Mouse (Mus musculus) C2C12 (cell line): ENCODE results near the gene Slc15a3. TPM values are rescaled to one million over a fixed set of nuclear protein-coding genes. Genes with fewer than 3 reads are reported as not detected.

ENCODE experiments used
- H3K27me3 ChIP-seq: one replicate; pipeline ENCODE4 v1.6.1; 2011; ENCODE audit not compliant: control insufficient read depth, insufficient read depth, insufficient read length
- H3K36me3 ChIP-seq: one replicate; pipeline ENCODE4 v1.6.1; 2011; ENCODE audit not compliant: control insufficient read depth, insufficient read depth
- H3K4me3 ChIP-seq: one replicate; pipeline ENCODE4 v1.5.1; 2011; ENCODE audit warnings: mild to moderate bottlenecking, control low read depth; ENCODE audit not compliant: poor library complexity, insufficient read depth, severe bottlenecking
- H3K79me2 ChIP-seq: one replicate; pipeline ENCODE4 v1.6.1; 2011; ENCODE audit not compliant: control insufficient read depth, insufficient read depth
- H3K79me3 ChIP-seq: one replicate; pipeline ENCODE4 v1.6.1; 2011; ENCODE audit warnings: low read depth, control low read depth
- H3ac ChIP-seq: one replicate; pipeline ENCODE3; 2011; ENCODE audit warnings: low read depth; ENCODE audit not compliant: control insufficient read depth, insufficient read length
- CEBPB ChIP-seq: IDR thresholded peaks from one replicate; pipeline ENCODE4 v1.6.1; 2011; ENCODE audit warnings: low read depth, mild to moderate bottlenecking, control low read depth, moderate library complexity
- CTCF ChIP-seq: IDR thresholded peaks from one replicate; pipeline ENCODE4 v1.5.1; 2011; ENCODE audit not compliant: control insufficient read depth, insufficient read depth, insufficient read length
- FOSL1 ChIP-seq: IDR thresholded peaks from one replicate; pipeline ENCODE4 v1.8.0; 2011; ENCODE audit warnings: mild to moderate bottlenecking, low read length; ENCODE audit not compliant: poor library complexity, insufficient read depth, severe bottlenecking
- MAX ChIP-seq: IDR thresholded peaks from one replicate; pipeline ENCODE4 v1.6.1; 2011; ENCODE audit warnings: mild to moderate bottlenecking, control low read depth
- MYOD1 ChIP-seq: IDR thresholded peaks from one replicate; pipeline ENCODE4 v1.6.1; 2011; ENCODE audit warnings: low read depth; ENCODE audit not compliant: control insufficient read depth, insufficient read length
- MYOG ChIP-seq: IDR thresholded peaks from one replicate; pipeline ENCODE4 v1.6.1; 2011; ENCODE audit not compliant: control insufficient read depth, insufficient read length; ENCODE audit errors: extremely low read depth
- USF1 ChIP-seq: IDR thresholded peaks from one replicate; pipeline ENCODE4 v1.6.1; 2011; ENCODE audit warnings: low read depth, mild to moderate bottlenecking, control low read depth, moderate library complexity
- polyA plus RNA-seq: library from polyadenylated mRNA; unstranded; fragments of >200 nt; fragmentation: generic; extraction: Trizol; gene quantifications from one replicate; pipeline ENCODE4 v1.2.1, GENCODE M21; 2012; ENCODE audit warnings: missing spikeins

Gene Slc15a3
- polyA plus RNA-seq, 1 experiment: 6.3 TPM

- no peaks in the 10 kb centered on the region for H3K79me2 ChIP-seq
- TF ChIP-seq CEBPB (peak; percentile 12), FOSL1 (no peak)
- no peaks in the 10 kb centered on the region for H3K79me3 ChIP-seq
- no peaks in the 10 kb centered on the region for H3K36me3 ChIP-seq
- no peak overlapping the region for H3ac ChIP-seq
- H3K27me3 ChIP-seq: no peaks in the 10 kb centered on the region
- H3K4me3 ChIP-seq: no peak overlapping the region
Observed at GRCm38 (mm10) chr19:10801070-10801469, 38.5 kb upstream of the Slc15a3 start.

- Histone ChIP-seq H3K4me3 (no peak overlapping the region), H3K79me2 (no peaks in the 10 kb centered on the region), H3K36me3 (no peaks in the 10 kb centered on the region), H3K27me3 (no peaks in the 10 kb centered on the region), H3K79me3 (no peaks in the 10 kb centered on the region), H3ac (no peak overlapping the region)
- TF ChIP-seq MYOG (no peak), CTCF (no peak), CEBPB (no peak), MYOD1 (no peak), FOSL1 (no peak), MAX (no peak), USF1 (no peak)
Observed at GRCm38 (mm10) chr19:10801906-10802305, 37.6 kb upstream of the Slc15a3 start.

DNA sequence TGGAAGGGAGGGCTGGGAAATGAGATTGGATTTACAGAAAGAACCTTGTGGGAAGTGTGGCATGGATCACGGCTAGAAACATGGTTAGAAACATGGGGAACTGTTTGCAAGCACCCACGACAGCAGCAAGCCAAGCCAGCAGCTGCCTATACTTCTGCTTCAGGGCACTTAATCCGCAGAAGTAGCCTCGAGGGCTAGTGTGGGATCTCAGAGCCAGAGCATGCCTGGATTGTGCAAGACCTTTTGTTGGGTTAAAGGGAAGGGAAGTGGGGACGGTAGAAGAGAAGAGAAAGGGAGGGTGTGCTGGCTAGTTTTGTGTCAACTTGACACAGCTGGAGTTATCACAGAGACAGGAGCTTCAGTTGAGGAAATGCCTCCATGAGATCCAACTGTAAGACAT is 35.8 kb upstream of the Slc15a3 start:
- TF ChIP-seq MYOD1: no peak
- TF ChIP-seq CTCF: no peak
- no peak for TF ChIP-seq USF1
- TF ChIP-seq CEBPB: peak; percentile 21
- no peak for TF ChIP-seq FOSL1
- no peak for TF ChIP-seq MAX
- no peak for TF ChIP-seq MYOG
- Histone ChIP-seq H3K79me2 (no peaks in the 10 kb centered on the region), H3K79me3 (no peaks in the 10 kb centered on the region), H3K4me3 (no peak overlapping the region), H3K36me3 (no peaks in the 10 kb centered on the region), H3K27me3 (no peaks in the 10 kb centered on the region), H3ac (no peak overlapping the region)

DNA sequence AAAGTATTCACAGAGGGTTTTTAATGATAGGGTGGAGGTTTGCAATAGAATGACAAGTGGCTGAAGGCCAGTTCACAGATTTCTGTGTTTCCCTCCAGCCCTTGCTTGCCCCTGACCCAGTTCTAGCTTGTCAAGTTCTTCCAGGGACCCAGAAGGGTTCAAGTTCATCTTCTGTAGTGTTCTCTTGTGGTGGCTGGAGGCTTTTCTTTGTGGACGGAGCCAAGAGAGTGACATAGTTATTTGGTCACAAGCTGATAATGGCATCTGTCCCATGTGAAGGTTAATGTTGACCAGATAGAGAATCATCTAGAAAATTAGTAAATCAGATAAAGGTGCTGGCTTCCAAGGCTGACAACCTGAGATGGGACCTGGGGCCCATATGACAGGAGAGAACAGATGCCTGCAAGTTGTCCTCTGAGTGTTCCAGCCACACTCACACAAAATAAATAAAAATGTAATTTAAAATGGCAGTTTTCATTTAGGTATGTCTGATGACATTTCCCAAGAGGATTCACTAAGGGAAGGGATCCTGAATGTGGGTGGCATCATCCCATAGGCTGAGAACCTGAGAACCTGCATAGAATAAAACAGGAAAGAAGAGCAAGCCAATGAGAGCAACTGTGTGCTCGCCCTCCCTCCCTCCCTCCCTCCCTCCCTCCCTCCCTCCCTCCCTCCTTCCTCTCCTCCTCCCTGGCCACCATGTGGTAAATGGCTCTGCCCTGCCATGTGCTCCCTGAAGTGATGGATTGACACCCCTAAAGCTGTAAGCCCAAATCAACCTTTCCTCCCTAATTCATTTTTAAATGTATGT is 34.5 kb upstream of the Slc15a3 start:
- no peaks in the 10 kb centered on the region for H3K79me3 ChIP-seq
- H3K27me3 ChIP-seq: no peaks in the 10 kb centered on the region

DNA sequence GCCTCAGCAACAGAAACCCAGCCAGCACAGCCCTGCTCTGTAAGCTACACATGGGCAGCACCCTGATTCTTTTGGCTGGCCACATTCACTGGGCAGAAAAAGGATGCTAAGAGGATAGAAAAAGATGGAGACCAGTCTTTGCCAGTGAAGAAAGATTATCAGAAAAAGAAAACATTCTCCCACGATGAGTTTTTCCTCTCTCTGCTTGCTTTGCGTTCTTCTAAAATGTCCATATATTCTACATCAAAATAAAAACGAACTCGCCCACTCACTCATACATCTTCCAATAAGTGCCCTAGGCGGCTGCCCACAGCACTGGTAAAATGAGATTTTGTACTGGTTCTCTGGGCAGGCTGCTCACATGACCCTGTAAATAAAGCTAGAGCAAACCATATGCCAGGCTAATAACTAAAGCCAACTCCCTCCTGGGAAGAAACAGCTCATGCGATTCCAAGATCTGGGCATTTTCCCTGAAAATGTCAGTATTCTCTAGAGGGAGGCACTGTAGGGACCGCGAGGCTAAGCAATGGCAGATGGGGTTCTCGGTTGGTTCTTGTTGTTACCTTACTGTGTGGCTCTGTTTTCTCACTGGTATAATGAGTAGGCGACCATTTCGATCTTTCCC is 33.8 kb upstream of the Slc15a3 start:
- no peak for TF ChIP-seq CTCF
- no peak for TF ChIP-seq MAX
- TF ChIP-seq MYOG: no peak
- TF ChIP-seq USF1: no peak
- no peak for TF ChIP-seq MYOD1
- no peak for TF ChIP-seq FOSL1
- TF ChIP-seq CEBPB: no peak
- Histone ChIP-seq H3ac (no peak overlapping the region), H3K4me3 (no peak overlapping the region), H3K79me2 (no peaks in the 10 kb centered on the region), H3K27me3 (no peaks in the 10 kb centered on the region), H3K79me3 (no peaks in the 10 kb centered on the region), H3K36me3 (no peaks in the 10 kb centered on the region)

More for the DNA sequence above, 34.5 kb upstream of the Slc15a3 start:
- Histone ChIP-seq H3K4me3 (no peak overlapping the region), H3K79me2 (no peaks in the 10 kb centered on the region), H3K36me3 (no peaks in the 10 kb centered on the region), H3ac (no peak overlapping the region)
- TF ChIP-seq CTCF (no peak), MAX (no peak), MYOG (no peak), CEBPB (no peak), MYOD1 (no peak), USF1 (no peak), FOSL1 (no peak)
